Mouse (Mus musculus) cerebellum, adult 9-10 months (tissue): ENCODE results near the gene Colgalt2.
"Not testable (repeated sequence)": the region's sequence is repeated elsewhere in the genome, so short reads cannot be mapped to it uniquely, and the experiment has no call there.

ENCODE experiments used
- DNase-seq: peaks from one replicate; pipeline ENCODE4 v3.0.0; 2022

The Colgalt2 gene

DNA sequence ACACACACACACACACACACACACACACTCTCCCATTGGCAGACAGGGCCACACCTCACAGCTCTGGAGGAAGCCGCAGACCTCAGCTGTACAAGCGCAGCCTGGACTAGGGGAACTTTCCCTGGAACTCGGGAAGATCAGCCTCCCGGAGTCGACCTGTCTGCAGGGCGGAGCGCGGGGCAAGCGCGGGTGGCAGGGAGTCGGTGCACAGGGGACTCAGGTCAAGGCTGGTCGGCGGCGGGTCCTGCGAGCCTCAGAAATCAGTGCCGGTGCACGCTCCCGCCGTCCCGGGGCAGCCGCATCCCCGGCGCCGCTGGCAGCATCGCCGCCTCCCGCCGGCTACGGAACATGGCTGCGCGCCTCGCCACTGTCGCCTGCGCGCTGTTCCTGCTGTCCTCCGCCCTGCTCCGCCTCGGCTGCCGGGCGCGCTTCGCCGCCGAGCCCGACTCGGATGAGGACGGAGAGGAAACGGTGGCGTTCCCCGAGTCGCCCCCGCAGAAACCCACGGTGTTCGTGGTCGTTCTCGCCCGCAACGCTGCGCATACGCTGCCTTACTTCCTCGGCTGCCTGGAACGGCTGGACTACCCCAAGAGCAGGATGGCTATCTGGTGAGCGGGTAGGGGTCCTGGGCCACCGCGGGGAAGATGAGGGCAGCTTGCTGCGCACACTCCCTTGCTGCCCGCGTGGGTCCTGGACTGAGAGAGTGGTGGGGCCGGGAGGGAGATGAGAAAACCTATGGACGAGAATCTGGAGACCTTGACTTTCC lies at the start of gene Colgalt2:
Colgalt2 (plus strand) TSS at position 41 of the 766 bp plus-strand sequence.
- no peak for DNase-seq

DNA sequence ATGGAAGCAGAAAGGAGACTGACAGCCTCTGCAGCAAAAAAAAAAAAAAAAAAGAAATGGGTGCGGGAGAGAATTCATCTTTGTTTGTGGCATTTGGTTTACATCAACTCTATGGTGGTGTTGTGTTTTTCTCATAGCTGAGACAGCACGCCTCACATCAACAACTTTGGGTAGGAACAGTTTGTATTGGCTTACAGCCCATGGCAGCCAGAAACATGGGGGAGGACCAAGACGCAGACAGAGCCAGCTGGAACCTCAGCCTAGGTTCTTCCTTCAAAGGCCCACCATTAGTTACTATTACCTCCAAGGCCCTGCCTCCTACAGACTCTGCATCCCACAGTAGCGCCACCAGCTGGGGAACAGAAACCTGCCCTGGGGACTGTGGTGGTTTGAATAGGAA lies 42.9 kb upstream of the Colgalt2 start:
- DNase-seq: no peak

DNA sequence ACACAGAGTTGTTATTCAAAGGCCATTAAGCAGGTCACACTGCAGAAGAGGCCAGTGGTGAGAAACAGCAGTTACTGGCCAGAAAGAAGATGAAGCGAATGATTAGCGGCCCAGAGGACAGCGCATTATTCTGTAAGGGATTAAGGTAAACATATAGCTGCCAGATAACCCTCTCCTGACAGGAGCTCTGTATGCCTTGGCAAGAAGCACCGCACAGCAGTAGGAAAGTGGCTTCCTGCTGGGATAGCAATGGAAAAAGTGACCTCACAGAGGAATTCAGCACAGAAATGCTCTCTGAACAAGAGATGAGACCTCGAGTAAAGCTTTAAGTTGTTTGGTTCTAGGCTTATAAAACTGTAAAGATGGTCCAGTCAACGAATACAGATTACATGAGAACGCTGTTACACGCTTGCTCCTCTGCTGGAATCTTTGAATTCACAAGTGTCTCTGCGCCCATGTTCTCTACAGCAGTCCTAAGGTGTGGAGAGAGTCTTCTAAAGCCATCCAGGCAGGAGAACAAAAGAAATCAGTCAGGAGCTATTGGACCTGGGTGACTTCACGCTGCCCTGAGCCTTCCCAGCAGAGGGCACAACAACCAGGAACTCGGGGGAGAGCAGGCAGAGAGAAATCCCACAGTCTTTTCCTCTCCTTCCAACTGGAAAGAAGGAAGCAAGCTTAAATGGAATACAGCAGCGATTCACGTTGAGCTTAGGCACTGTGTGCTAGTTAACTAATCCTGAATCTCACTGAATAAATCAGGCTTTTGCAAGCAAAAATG lies 31.1 kb upstream of the Colgalt2 start:
- peak; percentile 65 for DNase-seq

DNA sequence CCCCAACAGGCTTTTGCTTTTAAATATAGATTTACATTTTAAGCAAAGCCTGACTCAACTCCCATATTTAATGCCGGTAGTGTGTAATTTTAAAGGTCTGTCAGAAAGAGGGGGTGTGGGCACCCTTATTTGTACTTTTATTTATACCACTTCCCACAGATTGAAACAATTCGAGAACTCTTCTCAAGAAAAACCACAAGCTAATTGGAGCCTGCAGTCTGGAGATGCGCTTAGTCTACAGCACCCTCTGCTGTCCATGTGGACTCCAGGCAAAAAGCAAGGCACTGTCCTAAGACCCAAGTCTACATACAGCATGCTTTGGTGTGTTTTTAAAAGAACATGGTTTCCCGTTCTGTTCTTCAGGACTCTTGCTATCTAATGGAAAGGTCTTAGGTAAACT lies 30.5 kb upstream of the Colgalt2 start:
- DNase-seq: peak; percentile 79

DNA sequence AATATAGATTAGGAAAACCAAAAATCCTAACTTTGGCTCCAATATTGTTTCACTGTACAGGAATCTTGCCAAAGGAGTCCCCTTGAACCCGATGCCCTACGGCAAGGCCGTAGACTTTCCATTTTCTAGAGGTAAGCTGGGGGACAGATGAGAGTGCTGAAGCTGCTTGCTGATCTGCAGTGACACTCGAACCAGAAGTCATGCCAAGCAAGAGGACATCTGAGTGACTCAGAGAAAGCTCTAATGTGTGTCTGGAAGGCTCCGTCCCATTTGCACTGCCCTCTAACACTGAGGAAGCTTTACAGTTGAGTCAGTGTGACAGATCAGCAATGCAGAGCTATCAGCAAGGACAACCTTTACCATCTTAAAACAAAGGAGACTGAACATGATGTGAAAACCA lies 21.3 kb upstream of the Colgalt2 start:
- no peak for DNase-seq

DNA sequence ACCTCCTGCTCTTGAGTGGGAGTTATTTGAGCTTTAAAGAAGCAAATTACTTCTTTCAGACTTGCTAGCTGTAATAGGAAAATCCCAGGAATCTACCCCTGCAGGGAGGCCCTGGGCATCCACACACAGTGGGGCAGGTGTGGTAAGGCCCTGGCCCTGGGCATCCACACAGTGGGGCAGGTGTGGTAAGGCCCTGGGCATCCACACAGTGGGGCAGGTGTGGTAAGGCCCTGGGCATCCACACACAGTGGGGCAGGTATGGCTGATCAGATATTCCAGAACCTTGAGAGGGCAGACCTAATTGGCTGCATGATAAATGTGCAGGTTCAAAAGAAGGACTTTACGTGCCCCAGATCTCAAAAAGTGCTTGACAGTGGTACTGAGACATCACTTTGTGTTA lies 15.0 kb upstream of the Colgalt2 start:
- no peak for DNase-seq

DNA sequence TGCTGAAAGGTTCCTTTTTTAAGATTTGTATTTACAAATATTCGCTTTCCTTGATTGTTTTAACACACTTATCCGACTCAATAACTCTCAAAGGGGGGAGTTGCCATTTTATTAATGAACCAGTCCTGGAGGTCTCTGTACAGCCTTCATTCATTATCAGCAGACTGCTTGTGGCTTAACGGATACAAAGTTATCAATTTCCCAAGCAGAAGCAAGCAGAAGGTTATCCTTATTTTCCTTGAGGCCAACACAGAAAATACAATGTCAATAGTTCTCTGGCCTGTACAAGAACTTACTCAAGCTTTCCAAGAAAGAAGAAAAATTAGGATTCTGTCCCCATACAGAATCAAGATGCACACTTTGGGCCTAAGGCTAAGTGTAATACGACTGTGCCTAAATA lies 13.9 kb upstream of the Colgalt2 start:
- not testable (repeated sequence) for DNase-seq

DNA sequence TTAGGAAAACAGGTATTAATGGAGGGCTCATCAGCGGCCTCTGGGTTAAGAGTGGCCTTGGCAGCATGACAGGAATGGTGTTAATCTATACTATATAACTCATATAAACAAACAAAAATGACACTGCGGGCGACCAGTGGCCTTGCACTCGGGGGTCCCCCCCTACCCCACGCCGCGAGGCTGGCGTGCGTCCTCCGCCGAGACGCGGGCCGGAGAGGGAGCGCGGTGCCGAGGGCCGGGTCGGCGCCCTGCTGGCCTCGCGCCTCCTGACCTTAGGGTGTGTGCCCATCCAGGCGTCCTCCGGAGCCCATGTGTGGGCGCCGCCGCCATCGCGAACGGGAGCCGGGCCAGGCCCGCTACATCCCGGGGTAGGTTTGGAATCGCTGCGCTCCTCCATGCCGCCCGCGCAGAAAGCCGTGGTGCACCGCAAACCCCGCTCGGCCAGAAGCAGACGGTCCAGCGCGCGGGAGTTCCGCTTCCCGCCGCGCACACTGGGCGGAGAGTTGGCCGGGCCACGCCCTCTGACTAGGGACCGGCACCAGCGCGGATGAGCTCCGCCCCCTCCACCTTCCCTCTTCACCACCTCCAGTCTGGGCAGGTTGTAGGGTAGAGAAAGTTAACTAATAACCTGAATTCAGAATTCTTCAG lies 13.3 kb upstream of the Colgalt2 start, which contains the start of gene Tsen15:
Tsen15 (minus strand) TSS at position 501 of the 648 bp plus-strand sequence.
- DNase-seq: peak; percentile 87

DNA sequence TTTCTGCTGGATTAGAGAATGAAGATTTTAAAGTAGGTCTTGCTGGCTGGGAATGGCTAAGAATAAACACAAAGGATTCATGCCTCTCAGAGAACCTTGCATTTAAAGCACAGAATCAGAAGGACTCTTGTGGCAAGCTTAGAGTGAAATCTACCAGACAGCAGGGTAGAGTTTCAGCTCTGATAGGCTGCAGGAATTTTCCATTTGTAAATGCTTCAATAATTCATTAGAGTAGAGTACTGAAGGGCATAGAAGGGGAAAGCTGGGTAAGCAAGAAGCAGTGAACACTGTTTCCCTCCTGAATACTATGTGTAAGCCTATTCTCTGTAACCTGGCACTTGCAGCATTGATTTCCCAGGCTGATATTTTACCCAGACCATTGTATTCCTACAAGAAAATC lies 10.4 kb upstream of the Colgalt2 start:
- no peak for DNase-seq

DNA sequence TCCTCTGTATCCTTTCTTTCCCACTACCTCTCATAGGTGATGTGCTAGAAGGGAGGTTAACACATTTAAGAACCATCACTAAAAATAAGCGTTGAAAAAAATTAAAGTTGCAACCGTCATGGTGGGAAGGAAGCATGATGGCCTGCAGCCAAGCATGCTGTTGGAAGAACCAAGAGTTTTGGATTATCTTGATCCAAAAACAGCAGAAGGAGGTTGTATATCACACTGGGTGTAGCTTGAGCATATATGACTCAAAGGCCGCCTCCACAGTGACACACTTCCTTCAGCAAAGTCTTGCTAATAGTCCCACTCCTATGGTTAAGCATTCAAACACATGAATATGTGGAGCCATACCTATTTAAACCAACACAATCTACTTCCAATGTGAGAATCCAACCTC lies 5.5 kb upstream of the Colgalt2 start:
- DNase-seq: no peak

DNA sequence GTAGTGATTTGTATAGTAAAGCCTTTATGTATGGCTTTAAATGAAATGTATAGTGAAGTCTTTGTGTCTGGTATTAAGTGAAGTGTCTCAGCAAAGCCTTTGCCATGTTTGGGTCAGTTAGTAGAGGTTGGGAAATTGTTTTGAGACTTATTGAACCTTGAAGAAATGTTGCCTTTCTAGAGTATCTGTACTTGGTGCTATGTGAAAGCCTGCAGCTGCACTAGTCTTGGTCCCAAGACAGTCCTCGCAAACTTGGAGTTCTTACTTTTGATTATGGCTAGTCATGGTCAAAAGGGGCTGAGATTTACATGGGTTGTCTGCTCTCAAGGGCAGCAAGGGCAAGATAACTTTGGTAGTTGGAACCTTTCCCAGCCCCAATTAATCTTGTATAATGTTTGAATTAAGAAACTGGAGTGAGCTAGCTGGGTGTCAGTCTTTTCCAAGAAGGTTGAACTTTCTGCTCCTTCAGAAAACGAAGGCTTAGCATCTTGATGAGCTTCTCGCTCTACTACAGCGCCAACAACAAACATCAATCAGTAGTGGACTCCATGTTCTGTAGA lies 4.6 kb upstream of the Colgalt2 start:
- no peak for DNase-seq

DNA sequence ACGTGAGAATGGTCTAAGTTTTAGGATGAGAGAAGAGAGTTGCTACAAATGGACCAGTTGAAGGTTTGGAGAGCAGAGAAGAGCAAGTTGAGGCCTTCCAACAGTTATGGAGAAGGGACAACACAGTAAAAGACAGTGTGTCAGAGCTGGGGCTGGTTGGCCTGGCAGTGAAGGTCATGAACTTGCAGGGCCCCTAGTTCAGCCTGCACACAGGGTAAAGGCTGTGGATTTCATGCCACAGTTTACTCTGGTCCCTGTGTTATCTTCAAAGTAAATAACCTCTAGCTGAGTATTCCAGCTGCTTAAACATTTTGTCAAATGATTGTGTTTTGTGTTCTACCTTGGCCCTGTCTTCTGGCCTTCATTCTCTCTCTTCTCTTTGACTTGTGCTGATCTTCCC lies 922 bp upstream of the Colgalt2 start:
- no peak for DNase-seq

DNA sequence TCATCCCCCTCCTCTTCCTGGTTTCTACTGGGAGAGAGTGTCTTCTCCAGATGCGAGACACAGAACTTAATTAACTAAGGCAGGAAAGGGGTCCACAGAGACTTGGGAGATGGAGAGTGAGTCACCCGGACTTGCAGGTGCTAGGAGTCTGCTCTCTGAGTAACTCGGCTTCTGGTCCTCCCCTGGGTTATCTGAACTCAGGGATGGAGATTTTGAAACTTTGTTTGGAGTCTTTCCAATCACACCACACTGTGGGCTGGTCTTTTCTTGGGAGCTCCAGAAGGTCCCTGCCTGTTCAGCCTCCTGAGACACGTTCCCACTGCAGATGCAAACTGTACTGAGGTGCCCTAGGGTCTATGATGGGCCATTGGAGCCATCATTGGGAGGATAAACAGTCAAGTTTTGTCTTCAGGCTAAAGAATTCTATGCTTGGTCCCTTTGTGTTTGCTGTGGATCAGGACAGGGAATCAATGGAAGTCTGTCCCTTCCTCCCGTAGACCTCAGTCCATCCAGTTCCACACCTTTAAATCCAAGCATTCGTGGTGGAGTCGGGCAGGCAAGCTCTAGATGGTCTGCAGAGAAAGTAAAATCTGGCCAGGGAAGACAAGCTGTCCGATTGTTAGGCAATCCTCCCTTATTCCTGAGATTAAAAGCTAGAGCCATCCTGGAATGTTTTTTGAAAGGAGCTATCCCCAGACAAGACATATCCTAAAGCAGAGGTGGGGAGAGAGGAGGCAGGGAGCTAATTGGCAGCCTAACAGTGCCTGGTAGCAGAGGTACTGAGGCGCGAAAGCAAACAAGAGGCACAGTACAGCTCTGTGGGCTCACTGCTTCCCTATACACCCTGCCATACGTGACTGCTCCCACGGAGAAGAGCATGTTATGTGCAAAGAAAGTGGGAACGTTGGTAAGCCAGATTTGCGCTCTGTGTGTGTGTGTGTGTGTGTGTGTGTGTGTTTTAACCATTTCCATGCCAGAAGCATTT lies 1.2 kb downstream of the Colgalt2 start:
- DNase-seq: no peak

DNA sequence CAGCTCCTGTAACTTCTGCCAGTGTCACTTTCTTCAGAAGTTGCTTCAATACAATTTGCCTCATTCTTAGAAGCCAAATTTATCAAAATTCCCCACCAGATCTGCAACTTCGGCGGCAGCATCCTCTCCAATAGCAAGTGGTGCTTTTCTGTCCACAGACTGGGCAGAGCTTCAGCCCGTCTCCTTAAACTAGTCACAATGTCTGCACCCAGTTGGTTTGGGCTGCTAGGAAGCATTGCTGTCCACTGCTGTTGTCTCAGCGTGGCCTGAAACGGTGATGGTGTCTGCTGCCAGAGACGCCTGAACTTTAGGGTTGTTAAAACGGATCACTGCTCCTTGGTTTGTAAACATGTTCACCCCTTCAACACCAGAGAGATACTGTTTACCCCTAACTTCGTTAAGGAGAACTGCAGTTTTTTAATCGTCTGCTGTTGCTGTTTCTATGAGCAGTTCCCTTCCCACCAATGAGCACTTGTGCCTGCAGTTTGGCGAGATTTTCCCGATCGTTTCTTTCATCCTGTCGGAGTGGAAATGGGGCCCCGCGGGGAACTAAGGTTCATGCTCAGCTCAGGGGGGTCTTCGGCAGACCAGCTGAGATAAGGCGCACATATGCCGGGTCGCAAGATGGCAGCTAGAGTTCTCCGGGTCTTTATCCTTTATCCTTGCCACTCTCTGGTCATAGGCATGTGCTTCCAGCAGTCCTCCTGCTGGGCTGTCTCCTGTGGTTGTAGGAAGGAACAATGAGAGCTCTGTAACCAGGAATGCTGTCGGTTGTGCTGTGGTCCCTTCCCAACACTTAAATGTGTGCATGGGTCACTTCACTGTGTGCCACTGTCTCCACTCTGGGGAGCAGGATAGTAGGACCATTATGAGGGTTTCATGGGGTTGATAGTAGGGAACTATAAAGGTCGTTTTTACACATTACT lies 7.7 kb downstream of the Colgalt2 start:
- no peak for DNase-seq

DNA sequence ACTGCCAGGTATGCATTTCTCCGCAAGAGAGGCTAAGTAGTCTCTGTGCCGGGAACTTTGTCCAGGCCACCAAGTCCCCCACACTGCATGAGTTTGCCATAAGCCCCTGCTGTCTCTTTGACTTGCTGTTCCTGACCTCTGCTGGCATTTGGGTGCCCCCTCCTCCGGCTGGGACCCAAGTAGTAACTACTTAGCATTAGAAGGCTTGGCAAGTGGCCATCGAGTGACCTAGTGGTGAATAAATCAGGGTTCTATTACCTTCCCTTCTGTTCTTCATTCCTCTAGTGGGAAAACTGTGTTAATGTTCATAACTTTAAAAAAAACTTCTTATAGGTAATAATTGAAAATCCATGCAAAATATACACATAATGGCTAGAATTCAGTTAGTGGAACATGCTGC lies 9.7 kb downstream of the Colgalt2 start:
- DNase-seq: no peak

DNA sequence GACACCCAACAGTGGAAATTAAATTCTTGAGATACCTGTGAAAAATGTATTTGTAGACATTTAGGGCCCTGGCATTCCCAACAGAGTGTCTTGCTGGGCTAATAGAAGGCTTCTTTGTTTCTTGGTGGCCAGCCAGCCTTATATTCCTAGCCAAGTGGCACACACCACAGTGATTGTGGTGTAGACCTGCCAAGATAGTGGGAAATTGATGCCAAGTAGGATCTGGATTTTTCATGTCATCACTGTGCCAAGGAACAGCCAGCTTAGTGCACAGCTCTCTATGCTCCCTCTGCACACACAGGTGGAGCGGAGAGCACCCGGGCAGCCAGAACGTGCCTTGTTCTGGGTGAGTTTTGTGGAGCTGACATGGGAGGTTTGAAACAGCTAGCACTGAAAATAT lies 11.0 kb downstream of the Colgalt2 start:
- DNase-seq: peak; percentile 88

DNA sequence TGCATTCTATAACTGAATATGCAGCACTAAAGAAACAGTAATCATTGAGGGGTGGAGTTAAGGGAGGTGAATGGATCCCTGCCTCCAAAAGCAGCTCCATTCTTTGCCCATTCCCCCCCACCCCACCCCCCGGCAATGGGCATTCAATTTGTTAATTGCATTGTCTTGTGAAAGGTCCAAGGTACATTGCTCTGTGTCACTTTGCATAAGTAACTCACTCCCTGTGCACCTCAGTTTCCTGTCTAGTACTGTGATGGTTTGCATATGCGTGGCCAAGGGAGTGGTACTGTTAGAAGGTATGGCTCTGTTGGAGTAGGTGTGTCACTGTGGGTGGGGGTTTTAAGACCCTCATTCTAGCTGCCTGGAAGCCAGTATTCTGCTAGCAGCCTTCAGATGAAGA lies 13.5 kb downstream of the Colgalt2 start:
- no peak for DNase-seq

DNA sequence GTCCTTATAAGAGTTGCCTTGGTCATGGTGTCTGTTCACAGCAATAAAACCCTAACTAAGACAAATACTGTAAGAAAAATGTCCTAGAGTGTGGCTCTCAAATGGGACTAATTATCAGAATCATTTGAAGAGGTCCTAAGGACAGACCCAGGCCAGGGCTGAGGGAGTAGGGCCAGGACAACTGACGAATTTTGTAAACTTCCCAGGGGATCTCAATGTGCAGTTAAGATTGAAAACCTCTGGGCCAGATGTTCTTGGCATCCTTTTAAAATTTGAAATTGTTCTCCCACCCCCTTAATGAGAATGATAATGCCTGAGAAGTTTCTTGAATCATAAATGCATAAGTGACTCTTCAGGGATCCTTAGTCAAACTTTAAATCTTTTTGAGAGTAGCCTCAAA lies 14.3 kb downstream of the Colgalt2 start:
- DNase-seq: no peak

DNA sequence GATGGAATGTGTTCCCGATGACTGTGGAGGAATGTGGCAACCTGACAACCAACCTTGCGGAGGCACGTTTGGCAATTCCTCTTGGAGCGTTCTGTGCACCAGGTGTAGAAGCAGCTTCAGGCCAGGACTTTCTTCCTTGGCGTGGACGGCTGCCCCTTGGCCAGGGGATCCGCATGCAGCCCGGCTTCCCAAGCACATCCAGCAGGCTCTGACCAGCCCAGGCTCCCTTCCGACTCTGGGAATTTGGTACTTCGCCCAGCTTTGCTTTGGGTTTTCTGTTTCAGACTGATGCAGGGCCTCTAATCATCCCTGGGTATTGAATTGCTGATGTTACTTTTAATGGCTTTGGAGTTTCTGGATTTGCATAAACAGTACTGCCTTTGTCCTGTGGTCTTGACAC lies 14.8 kb downstream of the Colgalt2 start:
- DNase-seq: no peak

DNA sequence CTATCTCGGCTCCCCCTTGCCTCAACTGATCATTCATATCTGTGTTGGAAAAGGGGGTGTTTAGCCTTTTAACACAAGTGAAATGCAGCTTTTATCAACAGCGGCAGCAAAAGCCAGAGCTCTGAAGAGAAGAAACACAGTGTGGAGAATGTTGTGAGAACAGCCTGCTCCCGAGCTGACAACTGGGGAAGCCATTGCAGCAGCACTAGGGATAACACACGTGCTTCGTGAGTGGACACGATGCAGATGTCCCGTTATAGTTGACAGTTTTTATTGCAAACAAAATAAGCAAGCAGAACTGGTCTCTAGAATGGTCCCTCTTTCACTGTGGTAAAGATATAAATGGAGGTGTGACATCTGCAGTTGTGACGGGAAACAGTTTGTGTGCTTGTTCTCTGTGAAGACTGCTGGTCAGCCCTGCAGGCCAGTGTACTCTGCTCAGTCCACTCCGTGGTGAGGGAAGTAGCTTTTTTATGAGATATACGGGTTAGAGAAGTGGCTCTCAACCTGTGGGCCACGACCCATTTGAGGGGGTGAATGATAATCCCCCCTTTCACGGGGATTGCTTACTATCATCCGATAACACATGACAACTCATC lies 16.8 kb downstream of the Colgalt2 start:
- DNase-seq: no peak

DNA sequence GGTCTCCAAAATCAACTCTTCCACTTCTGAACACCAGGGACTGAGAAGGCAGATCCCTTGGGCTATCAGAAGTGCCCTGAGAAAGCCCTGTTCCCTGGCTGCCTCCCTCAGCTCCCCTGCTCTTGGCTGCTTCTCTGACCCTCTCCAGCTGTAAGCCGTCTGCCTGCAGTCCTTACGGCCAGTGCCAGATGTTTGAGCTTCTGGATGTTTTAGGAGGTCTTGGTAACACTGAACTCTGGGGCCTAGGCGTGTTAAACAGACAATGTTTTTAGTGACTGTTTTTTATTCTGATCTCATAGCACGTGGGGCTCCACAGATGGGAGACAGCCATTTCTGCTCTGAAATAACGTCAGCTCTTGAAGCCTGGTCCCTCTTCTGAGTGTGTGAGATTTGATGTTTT lies 18.0 kb downstream of the Colgalt2 start:
- DNase-seq: no peak
